Mouse (Mus musculus): ENCODE results near the gene Pitpna.
"Not testable (repeated sequence)": the region's sequence is repeated elsewhere in the genome, so short reads cannot be mapped to it uniquely, and the experiment has no call there.

Gene Pitpna

GRCm38 (mm10) chr11:75588285-75588941, 516 bp downstream of the Pitpna start:
- DNase-seq (ENCODE audit: inconsistent ontology term): no peak

GRCm38 (mm10) chr11:75592612-75593011, 4.7 kb downstream of the Pitpna start:
- peak; percentile 29 for DNase-seq (ENCODE audit: inconsistent ontology term)

GRCm38 (mm10) chr11:75594431-75594830, 6.5 kb downstream of the Pitpna start:
- no peak for DNase-seq (ENCODE audit: inconsistent ontology term)

GRCm38 (mm10) chr11:75595404-75595803, 7.5 kb downstream of the Pitpna start:
- DNase-seq (ENCODE audit: inconsistent ontology term): no peak

GRCm38 (mm10) chr11:75595816-75596215, 7.9 kb downstream of the Pitpna start:
- DNase-seq (ENCODE audit: inconsistent ontology term): no peak

GRCm38 (mm10) chr11:75596726-75597255, 8.9 kb downstream of the Pitpna start:
- no peak for DNase-seq (ENCODE audit: inconsistent ontology term)

DNA sequence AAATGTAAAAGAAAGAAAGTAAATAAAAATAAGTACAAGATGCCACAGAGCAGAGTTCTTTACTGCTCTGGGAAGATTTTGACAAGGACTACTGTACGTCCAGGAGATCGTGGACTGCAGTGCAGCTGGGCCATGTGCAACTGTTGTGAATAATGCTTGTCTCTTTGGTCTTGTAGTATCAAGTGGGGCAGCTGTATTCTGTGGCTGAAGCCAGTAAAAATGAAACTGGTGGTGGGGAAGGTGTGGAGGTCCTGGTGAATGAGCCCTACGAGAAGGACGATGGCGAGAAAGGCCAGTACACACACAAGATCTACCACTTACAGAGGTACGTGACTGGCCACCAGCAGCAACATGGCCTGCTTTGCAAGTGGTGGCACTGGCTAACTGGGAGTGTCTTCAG, 10.1 kb downstream of the Pitpna start:
- no peak for DNase-seq (ENCODE audit: inconsistent ontology term)

GRCm38 (mm10) chr11:75599802-75600201, 11.9 kb downstream of the Pitpna start:
- DNase-seq (ENCODE audit: inconsistent ontology term): not testable (repeated sequence)

DNA sequence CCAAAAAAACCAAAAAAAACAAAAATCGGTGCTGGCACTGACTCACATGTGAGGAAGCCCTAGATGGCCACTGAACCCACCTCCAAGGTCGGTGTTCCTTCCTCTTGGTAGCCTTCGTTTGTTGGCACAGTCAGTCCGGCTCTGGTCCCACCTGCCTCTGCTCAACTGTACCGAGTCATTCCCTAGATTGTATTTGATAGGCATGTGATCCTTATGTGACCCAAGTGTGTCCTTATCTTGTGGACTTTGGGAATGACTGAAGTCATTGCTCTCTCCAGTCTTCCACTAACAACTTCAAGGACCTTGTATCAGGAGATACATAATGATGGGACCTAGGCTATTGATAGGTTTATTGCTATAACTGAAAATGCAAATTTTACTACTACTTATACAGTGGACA, 16.9 kb downstream of the Pitpna start:
- no peak for DNase-seq (ENCODE audit: inconsistent ontology term)

- no peak for DNase-seq (ENCODE audit: inconsistent ontology term)
Measured at GRCm38 (mm10) chr11:75605318-75605717, 17.4 kb downstream of the Pitpna start.

DNA sequence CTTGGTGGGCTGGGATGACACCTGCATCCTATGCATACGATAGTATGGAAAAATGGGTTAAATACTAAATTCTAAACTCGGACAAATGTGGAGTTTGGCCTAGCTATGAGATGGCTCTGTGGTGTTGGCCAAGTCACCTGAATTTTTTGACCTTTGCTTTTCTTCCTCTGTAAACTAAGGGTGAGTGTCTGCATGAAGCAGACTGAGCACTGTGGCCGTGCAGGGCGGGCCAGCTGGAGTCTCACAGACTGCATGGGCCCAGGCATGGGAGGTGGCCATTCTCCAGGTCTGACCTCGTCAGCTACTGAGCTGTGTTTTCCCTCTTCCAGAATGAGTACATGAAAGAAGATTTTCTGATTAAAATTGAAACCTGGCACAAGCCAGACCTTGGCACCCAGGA, 20.9 kb downstream of the Pitpna start:
- no peak for DNase-seq (ENCODE audit: inconsistent ontology term)

GRCm38 (mm10) chr11:75610021-75610420, 22.1 kb downstream of the Pitpna start:
- no peak for DNase-seq (ENCODE audit: inconsistent ontology term)

- DNase-seq (ENCODE audit: inconsistent ontology term): no peak
Measured at GRCm38 (mm10) chr11:75614769-75615168, 26.9 kb downstream of the Pitpna start.

DNA sequence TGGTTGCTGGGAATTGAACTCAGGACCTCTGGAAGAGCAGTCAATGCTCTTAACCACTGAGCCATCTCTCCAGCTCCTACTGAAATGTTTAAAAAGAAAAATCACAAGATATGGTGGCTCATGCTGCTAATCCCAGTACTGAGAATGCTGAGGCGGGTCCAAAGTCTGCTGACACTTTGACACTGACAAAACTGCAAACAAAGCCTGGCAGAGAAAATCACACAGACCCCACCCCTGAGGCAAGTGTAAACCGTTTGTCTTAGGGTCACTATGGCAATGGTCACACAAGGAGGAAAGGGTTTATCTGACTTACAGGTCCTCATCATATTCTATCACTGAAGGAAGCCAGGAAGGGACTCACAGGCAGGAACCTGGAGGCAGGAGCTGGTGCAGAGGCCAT, 27.7 kb downstream of the Pitpna start:
- no peak for DNase-seq (ENCODE audit: inconsistent ontology term)

GRCm38 (mm10) chr11:75619133-75619532, 31.2 kb downstream of the Pitpna start:
- no peak for DNase-seq (ENCODE audit: inconsistent ontology term)

DNA sequence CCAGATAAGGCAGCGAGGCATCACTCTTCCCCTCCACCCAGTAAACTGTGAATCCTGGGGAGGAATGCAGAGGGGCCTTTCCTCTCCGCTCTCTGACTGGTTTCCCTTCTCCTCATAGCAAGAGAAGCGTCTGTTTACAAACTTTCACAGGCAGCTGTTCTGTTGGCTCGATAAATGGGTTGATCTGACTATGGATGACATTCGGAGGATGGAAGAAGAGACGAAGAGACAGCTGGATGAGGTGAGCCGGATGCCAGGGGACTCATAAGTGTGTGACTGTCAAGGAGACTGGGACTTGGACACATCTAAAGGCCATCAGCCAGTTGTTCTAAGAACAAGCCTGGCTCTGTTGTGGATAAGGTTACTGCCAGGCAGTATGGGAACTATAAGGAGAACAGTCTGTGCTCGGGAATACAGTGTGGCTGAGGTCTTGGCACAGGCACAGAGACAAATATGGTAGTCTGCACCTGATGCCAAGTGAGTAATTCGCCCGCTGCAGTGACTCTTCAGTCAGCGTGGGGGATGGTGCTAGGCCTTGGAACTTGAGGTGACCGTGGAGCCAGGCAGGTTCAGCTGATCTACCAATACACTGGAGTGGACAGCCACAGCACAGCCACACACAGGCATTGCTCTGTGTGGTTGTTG, 32.4 kb downstream of the Pitpna start:
- DNase-seq (ENCODE audit: inconsistent ontology term): no peak

- DNase-seq (ENCODE audit: inconsistent ontology term): no peak
Measured at GRCm38 (mm10) chr11:75621426-75621825, 33.5 kb downstream of the Pitpna start.

GRCm38 (mm10) chr11:75622588-75623329, 34.9 kb downstream of the Pitpna start:
- DNase-seq (ENCODE audit: inconsistent ontology term): no peak

GRCm38 (mm10) chr11:75624102-75624554, 36.2 kb downstream of the Pitpna start:
- DNase-seq (ENCODE audit: inconsistent ontology term): no peak

GRCm38 (mm10) chr11:75625820-75626219, 37.9 kb downstream of the Pitpna start:
- DNase-seq (ENCODE audit: inconsistent ontology term): no peak

- DNase-seq (ENCODE audit: inconsistent ontology term): no peak
Measured at GRCm38 (mm10) chr11:75630098-75630497, 42.2 kb downstream of the Pitpna start.

- peak; percentile 98 for DNase-seq (ENCODE audit: inconsistent ontology term)
Measured at GRCm38 (mm10) chr11:75630645-75631229, 42.8 kb downstream of the Pitpna start, which contains the start of gene Inpp5k. Inpp5k (plus strand) TSS chr11:75630988.
